Mouse (Mus musculus): ENCODE measurements around the gene Oas1c. TPM values are rescaled to one million over a fixed set of nuclear protein-coding genes. Genes with fewer than 3 reads are reported as not detected.
"Not testable (repeated sequence)": the region's sequence is repeated elsewhere in the genome, so short reads cannot be mapped to it uniquely, and the experiment has no call there.

Gene Oas1c
- polyA plus RNA-seq, 1 experiment, result 9.6 TPM

GRCm38 (mm10) chr5:120831031-120831430 lies 18.7 kb upstream of the Oas1c start:
- TF ChIP-seq POLR2A (IDR thresholded peaks at IDR 0.05; ENCODE audit: borderline replicate concordance, low read depth, low read length), result no peak
- no peak for TF ChIP-seq CTCF (IDR thresholded peaks at IDR 0.05; ENCODE audit: low read depth, low read length)
- Histone ChIP-seq H3K27ac (ENCODE audit: insufficient read depth, low read depth, low read length) (no peak overlapping the region), H3K4me3 (ENCODE audit: insufficient read depth, low read length) (no peak overlapping the region), H3K4me1 (ENCODE audit: control insufficient read depth, insufficient read depth, low read length) (no peaks in the 10 kb centered on the region)

GRCm38 (mm10) chr5:120818999-120819398 lies 6.7 kb upstream of the Oas1c start:
- TF ChIP-seq CTCF (IDR thresholded peaks at IDR 0.05; ENCODE audit: low read depth, low read length) (no peak), POLR2A (IDR thresholded peaks at IDR 0.05; ENCODE audit: borderline replicate concordance, low read depth, low read length) (no peak)
- Histone ChIP-seq H3K4me3 (ENCODE audit: insufficient read depth, low read length) (no peak overlapping the region), H3K4me1 (ENCODE audit: control insufficient read depth, insufficient read depth, low read length) (no peaks in the 10 kb centered on the region), H3K27ac (ENCODE audit: insufficient read depth, low read depth, low read length) (no peak overlapping the region)

GRCm38 (mm10) chr5:120815949-120816348 lies 3.6 kb upstream of the Oas1c start:
- no peak overlapping the region for H3K4me3 ChIP-seq (ENCODE audit: insufficient read depth, low read length)
- peak; percentile 64; the same call in 1 of the 2 replicates for TF ChIP-seq CTCF (IDR thresholded peaks at IDR 0.05; ENCODE audit: low read depth, low read length)
- no peak for TF ChIP-seq POLR2A (IDR thresholded peaks at IDR 0.05; ENCODE audit: borderline replicate concordance, low read depth, low read length)
- peaks cover 13% of the 10 kb centered on the region for H3K4me1 ChIP-seq (ENCODE audit: control insufficient read depth, insufficient read depth, low read length)
- H3K27ac ChIP-seq (ENCODE audit: insufficient read depth, low read depth, low read length), result no peak overlapping the region

GRCm38 (mm10) chr5:120813023-120813422 lies 709 bp upstream of the Oas1c start:
- H3K27ac ChIP-seq (ENCODE audit: insufficient read depth, low read depth, low read length), result no peak overlapping the region
- peaks cover 13% of the 10 kb centered on the region for H3K4me1 ChIP-seq (ENCODE audit: control insufficient read depth, insufficient read depth, low read length)
- TF ChIP-seq POLR2A (IDR thresholded peaks at IDR 0.05; ENCODE audit: borderline replicate concordance, low read depth, low read length), result no peak
- TF ChIP-seq CTCF (IDR thresholded peaks at IDR 0.05; ENCODE audit: low read depth, low read length), result no peak
- H3K4me3 ChIP-seq (ENCODE audit: insufficient read depth, low read length), result peak overlapping the region; percentile 74

GRCm38 (mm10) chr5:120809171-120809570 lies 3.1 kb downstream of the Oas1c start:
- no peak overlapping the region for H3K4me3 ChIP-seq (ENCODE audit: insufficient read depth, low read length)
- no peak for TF ChIP-seq POLR2A (IDR thresholded peaks at IDR 0.05; ENCODE audit: borderline replicate concordance, low read depth, low read length)
- TF ChIP-seq CTCF (IDR thresholded peaks at IDR 0.05; ENCODE audit: low read depth, low read length), result no peak
- no peak overlapping the region for H3K27ac ChIP-seq (ENCODE audit: insufficient read depth, low read depth, low read length)
- H3K4me1 ChIP-seq (ENCODE audit: control insufficient read depth, insufficient read depth, low read length), result peaks cover 13% of the 10 kb centered on the region

GRCm38 (mm10) chr5:120806458-120806857 lies 5.9 kb downstream of the Oas1c start:
- H3K4me3 ChIP-seq (ENCODE audit: insufficient read depth, low read length), result no peak overlapping the region
- no peak overlapping the region for H3K27ac ChIP-seq (ENCODE audit: insufficient read depth, low read depth, low read length)
- peaks cover 2% of the 10 kb centered on the region for H3K4me1 ChIP-seq (ENCODE audit: control insufficient read depth, insufficient read depth, low read length)
- peak; percentile 63 for TF ChIP-seq CTCF (IDR thresholded peaks at IDR 0.05; ENCODE audit: low read depth, low read length)
- TF ChIP-seq POLR2A (IDR thresholded peaks at IDR 0.05; ENCODE audit: borderline replicate concordance, low read depth, low read length), result no peak

GRCm38 (mm10) chr5:120803596-120803995 lies 8.7 kb downstream of the Oas1c start:
- no peak overlapping the region for H3K27ac ChIP-seq (ENCODE audit: insufficient read depth, low read depth, low read length)
- H3K4me1 ChIP-seq (ENCODE audit: control insufficient read depth, insufficient read depth, low read length), result no peaks in the 10 kb centered on the region
- TF ChIP-seq CTCF (IDR thresholded peaks at IDR 0.05; ENCODE audit: low read depth, low read length) (no peak), POLR2A (IDR thresholded peaks at IDR 0.05; ENCODE audit: borderline replicate concordance, low read depth, low read length) (no peak)
- H3K4me3 ChIP-seq (ENCODE audit: insufficient read depth, low read length), result no peak overlapping the region

GRCm38 (mm10) chr5:120798943-120799342 lies 13.4 kb downstream of the Oas1c start:
- not testable (repeated sequence) for H3K4me3 ChIP-seq (ENCODE audit: insufficient read depth, low read length); H3K27ac ChIP-seq (ENCODE audit: insufficient read depth, low read depth, low read length); H3K4me1 ChIP-seq (ENCODE audit: control insufficient read depth, insufficient read depth, low read length)

- H3K4me3 ChIP-seq (ENCODE audit: insufficient read depth, low read length); H3K4me1 ChIP-seq (ENCODE audit: control insufficient read depth, insufficient read depth, low read length); H3K27ac ChIP-seq (ENCODE audit: insufficient read depth, low read depth, low read length): not testable (repeated sequence)
Measured at GRCm38 (mm10) chr5:120798147-120798546, 14.2 kb downstream of the Oas1c start.

- not testable (repeated sequence) for H3K4me3 ChIP-seq (ENCODE audit: insufficient read depth, low read length); H3K4me1 ChIP-seq (ENCODE audit: control insufficient read depth, insufficient read depth, low read length); H3K27ac ChIP-seq (ENCODE audit: insufficient read depth, low read depth, low read length)
Measured at GRCm38 (mm10) chr5:120795480-120796034, 16.8 kb downstream of the Oas1c start, which contains the start of gene Oas1e. Gene Oas1e (minus strand): TSS chr5:120795530.

- H3K27ac ChIP-seq (ENCODE audit: insufficient read depth, low read depth, low read length), result no peak overlapping the region
- no peak overlapping the region for H3K4me3 ChIP-seq (ENCODE audit: insufficient read depth, low read length)
- no peaks in the 10 kb centered on the region for H3K4me1 ChIP-seq (ENCODE audit: control insufficient read depth, insufficient read depth, low read length)
- TF ChIP-seq POLR2A (IDR thresholded peaks at IDR 0.05; ENCODE audit: borderline replicate concordance, low read depth, low read length), result no peak
- TF ChIP-seq CTCF (IDR thresholded peaks at IDR 0.05; ENCODE audit: low read depth, low read length), result peak; percentile 45; the same call in 1 of the 2 replicates
Measured at GRCm38 (mm10) chr5:120793043-120793442, 19.3 kb downstream of the Oas1c start.

Measured in bone marrow macrophage, adult 2 months (primary cell).